Mouse (Mus musculus): ENCODE data around the gene Mrto4. TPM values are rescaled to one million over a fixed set of nuclear protein-coding genes. Genes with fewer than 3 reads are reported as not detected.
A peak's percentile ranks its signal among the peaks of the same experiment; 100 is the strongest.

Gene Mrto4
- polyA plus RNA-seq, 1 experiment from 2014 or later = 125 TPM

DNA sequence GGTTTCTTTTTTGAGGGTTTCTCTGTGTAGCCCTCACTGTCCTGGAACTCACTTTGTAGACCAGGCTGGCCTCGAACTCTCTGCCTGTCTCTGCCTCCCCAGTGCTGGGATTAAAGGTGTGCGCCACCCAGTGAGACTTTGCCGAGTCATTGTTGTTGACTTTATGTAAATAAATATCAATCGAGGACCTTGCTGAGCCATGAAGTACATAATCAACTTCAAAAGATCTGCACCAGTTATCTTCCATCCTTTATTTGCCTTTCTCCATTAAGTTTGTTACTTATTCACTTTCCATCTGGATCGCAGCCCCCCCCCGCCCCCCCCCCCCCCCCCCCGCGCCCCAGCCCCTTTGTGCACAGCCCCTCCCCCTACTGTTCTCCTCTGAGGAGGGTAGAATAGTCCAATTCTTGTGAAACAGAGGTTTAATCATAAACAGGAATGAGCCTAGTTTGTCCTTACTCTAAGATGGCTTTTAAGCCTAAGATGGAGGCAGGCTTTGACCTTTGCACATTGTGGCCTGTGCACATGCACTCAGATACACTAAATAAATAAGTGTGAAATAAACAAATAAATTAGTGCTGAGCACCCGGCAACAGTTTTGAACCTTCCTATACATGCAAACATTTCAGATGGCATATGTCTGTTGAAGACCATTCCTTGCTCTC lies 17.6 kb downstream of the Mrto4 start:
- H3K9me3 ChIP-seq (ENCODE audit: control insufficient read depth, low read length) = no peaks in the 10 kb centered on the region
- H3K4me1 ChIP-seq (ENCODE audit: control insufficient read depth, insufficient read depth, low read length) = no peaks in the 10 kb centered on the region
- H3K27ac ChIP-seq (ENCODE audit: low read depth, low read length) = no peak overlapping the region
- no peaks in the 10 kb centered on the region for H3K36me3 ChIP-seq (ENCODE audit: control insufficient read depth, insufficient read depth, low read length)
- H3K4me3 ChIP-seq (ENCODE audit: low read depth, low read length) = no peak overlapping the region
- H3K4me2 ChIP-seq (ENCODE audit: low read depth) = no peak overlapping the region
- no peaks in the 10 kb centered on the region for H3K27me3 ChIP-seq (ENCODE audit: control insufficient read depth, insufficient read depth, low read length)
- ATAC-seq (ENCODE audit: insufficient read depth, low FRiP score, low TSS enrichment) = no peak
- DNase-seq (ENCODE audit: low spot score) = no peak
- WGBS = 66% methylated on average over 7 of the region's 9 CpGs
- H3K9ac ChIP-seq (ENCODE audit: low read length) = no peak overlapping the region

DNA sequence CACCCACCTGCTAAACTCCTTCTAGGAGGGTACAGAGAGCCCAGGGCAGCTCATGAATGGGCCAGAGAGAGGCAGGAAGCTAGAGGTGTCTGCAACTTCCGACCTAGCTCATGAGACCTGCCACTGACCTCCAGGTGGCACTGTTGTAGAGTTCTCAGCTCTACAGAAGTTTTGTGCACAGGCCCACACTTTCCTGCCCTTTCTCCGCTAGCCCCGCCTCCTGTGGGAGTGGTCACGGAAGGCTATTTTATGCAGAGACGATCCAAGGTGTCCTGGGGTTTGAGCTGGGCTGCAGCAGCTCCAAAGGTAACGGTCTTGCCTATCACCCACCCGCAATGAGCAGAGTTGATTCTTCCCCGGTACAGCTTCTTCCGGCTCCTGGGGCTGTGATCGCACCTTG lies 21.8 kb downstream of the Mrto4 start:
- ATAC-seq (ENCODE audit: insufficient read depth, low FRiP score, low TSS enrichment) (no peak), DNase-seq (ENCODE audit: low spot score) (peak; percentile 79)
- H3K9me3 ChIP-seq (ENCODE audit: control insufficient read depth, low read length) = no peaks in the 10 kb centered on the region
- no peak overlapping the region for H3K4me2 ChIP-seq (ENCODE audit: low read depth)
- H3K27me3 ChIP-seq (ENCODE audit: control insufficient read depth, insufficient read depth, low read length) = no peaks in the 10 kb centered on the region
- H3K4me3 ChIP-seq (ENCODE audit: low read depth, low read length) = no peak overlapping the region
- H3K4me1 ChIP-seq (ENCODE audit: control insufficient read depth, insufficient read depth, low read length) = no peaks in the 10 kb centered on the region
- H3K27ac ChIP-seq (ENCODE audit: low read depth, low read length) = no peak overlapping the region
- 8% methylated on average over 10 of the region's 10 CpGs for WGBS
- no peaks in the 10 kb centered on the region for H3K36me3 ChIP-seq (ENCODE audit: control insufficient read depth, insufficient read depth, low read length)
- H3K9ac ChIP-seq (ENCODE audit: low read length) = no peak overlapping the region

DNA sequence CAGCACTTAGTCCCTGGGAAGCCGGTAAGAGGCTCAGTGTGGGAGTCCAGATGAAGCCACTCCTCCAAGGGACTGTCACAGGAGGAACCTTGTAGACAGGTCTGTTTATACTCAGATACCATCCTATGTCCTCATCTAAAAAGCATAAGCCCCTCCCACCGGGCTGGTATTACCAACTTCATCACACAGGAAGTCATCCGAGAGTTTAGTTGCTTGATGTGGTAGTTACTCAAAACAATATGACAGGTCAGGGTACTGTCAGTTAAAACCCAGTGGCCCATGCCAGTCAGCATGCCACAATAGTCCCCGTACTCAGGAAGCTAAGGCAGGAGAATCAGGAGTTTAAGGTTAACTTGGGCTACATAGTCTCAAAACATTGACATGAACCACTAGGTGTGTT lies 32.6 kb downstream of the Mrto4 start:
- ATAC-seq (ENCODE audit: insufficient read depth, low FRiP score, low TSS enrichment) (no peak), DNase-seq (ENCODE audit: low spot score) (no peak)
- H3K4me3 ChIP-seq (ENCODE audit: low read depth, low read length) = no peak overlapping the region
- H3K36me3 ChIP-seq (ENCODE audit: control insufficient read depth, insufficient read depth, low read length) = peaks cover under 1% of the 10 kb centered on the region; the same call in 1 of the 2 replicates
- no peak overlapping the region for H3K9ac ChIP-seq (ENCODE audit: low read length)
- H3K4me2 ChIP-seq (ENCODE audit: low read depth) = no peak overlapping the region
- H3K27ac ChIP-seq (ENCODE audit: low read depth, low read length) = no peak overlapping the region
- no peaks in the 10 kb centered on the region for H3K4me1 ChIP-seq (ENCODE audit: control insufficient read depth, insufficient read depth, low read length)
- no peaks in the 10 kb centered on the region for H3K27me3 ChIP-seq (ENCODE audit: control insufficient read depth, insufficient read depth, low read length)
- WGBS = 93% methylated on average over 4 of the region's 4 CpGs
- no peaks in the 10 kb centered on the region for H3K9me3 ChIP-seq (ENCODE audit: control insufficient read depth, low read length)

- Histone ChIP-seq H3K4me2 (ENCODE audit: low read depth) (no peak overlapping the region), H3K27me3 (ENCODE audit: control insufficient read depth, insufficient read depth, low read length) (no peaks in the 10 kb centered on the region), H3K9me3 (ENCODE audit: control insufficient read depth, low read length) (no peaks in the 10 kb centered on the region), H3K9ac (ENCODE audit: low read length) (no peak overlapping the region), H3K27ac (ENCODE audit: low read depth, low read length) (no peak overlapping the region), H3K4me3 (ENCODE audit: low read depth, low read length) (no peak overlapping the region), H3K4me1 (ENCODE audit: control insufficient read depth, insufficient read depth, low read length) (no peaks in the 10 kb centered on the region), H3K36me3 (ENCODE audit: control insufficient read depth, insufficient read depth, low read length) (peaks cover 3% of the 10 kb centered on the region; the same call in 1 of the 2 replicates)
- no peak for DNase-seq (ENCODE audit: low spot score)
- ATAC-seq (ENCODE audit: insufficient read depth, low FRiP score, low TSS enrichment) = no peak
- WGBS = 94% methylated on average over 11 of the region's 11 CpGs
These were observed 33.9 kb downstream of the Mrto4 start for GRCm38 (mm10) chr4:139318449-139318848.

GRCm38 (mm10) chr4:139312632-139313031 lies 39.7 kb downstream of the Mrto4 start:
- no peak for ATAC-seq (ENCODE audit: insufficient read depth, low FRiP score, low TSS enrichment)

GRCm38 (mm10) chr4:139311707-139312106 lies 40.7 kb downstream of the Mrto4 start:
- Histone ChIP-seq H3K27ac (ENCODE audit: low read depth, low read length) (no peak overlapping the region), H3K9me3 (ENCODE audit: control insufficient read depth, low read length) (no peaks in the 10 kb centered on the region), H3K4me3 (ENCODE audit: low read depth, low read length) (peak overlapping the region; percentile 85), H3K36me3 (ENCODE audit: control insufficient read depth, insufficient read depth, low read length) (peaks cover 3% of the 10 kb centered on the region; the same call in 1 of the 2 replicates), H3K4me1 (ENCODE audit: control insufficient read depth, insufficient read depth, low read length) (peaks cover 5% of the 10 kb centered on the region; the same call in 1 of the 2 replicates), H3K27me3 (ENCODE audit: control insufficient read depth, insufficient read depth, low read length) (0 out of 2 replicates have a peak, but pooled peaks cover 2% of the 10 kb centered on the region), H3K9ac (ENCODE audit: low read length) (peak overlapping the region; percentile 88), H3K4me2 (ENCODE audit: low read depth) (peak overlapping the region; percentile 98)
- ATAC-seq (ENCODE audit: insufficient read depth, low FRiP score, low TSS enrichment) (no peak), DNase-seq (ENCODE audit: low spot score) (no peak)
- WGBS = 24% methylated on average over 14 of the region's 14 CpGs

More at GRCm38 (mm10) chr4:139312632-139313031, 39.7 kb downstream of the Mrto4 start:
- Histone ChIP-seq H3K27me3 (ENCODE audit: control insufficient read depth, insufficient read depth, low read length) (0 out of 2 replicates have a peak, but pooled peaks cover 2% of the 10 kb centered on the region), H3K4me3 (ENCODE audit: low read depth, low read length) (no peak overlapping the region), H3K36me3 (ENCODE audit: control insufficient read depth, insufficient read depth, low read length) (peaks cover 3% of the 10 kb centered on the region; the same call in 1 of the 2 replicates), H3K4me2 (ENCODE audit: low read depth) (no peak overlapping the region), H3K27ac (ENCODE audit: low read depth, low read length) (no peak overlapping the region), H3K4me1 (ENCODE audit: control insufficient read depth, insufficient read depth, low read length) (peaks cover 5% of the 10 kb centered on the region; the same call in 1 of the 2 replicates), H3K9me3 (ENCODE audit: control insufficient read depth, low read length) (no peaks in the 10 kb centered on the region), H3K9ac (ENCODE audit: low read length) (no peak overlapping the region)
- no peak for DNase-seq (ENCODE audit: low spot score)
- WGBS = 66% methylated on average over 4 of the region's 4 CpGs

DNA sequence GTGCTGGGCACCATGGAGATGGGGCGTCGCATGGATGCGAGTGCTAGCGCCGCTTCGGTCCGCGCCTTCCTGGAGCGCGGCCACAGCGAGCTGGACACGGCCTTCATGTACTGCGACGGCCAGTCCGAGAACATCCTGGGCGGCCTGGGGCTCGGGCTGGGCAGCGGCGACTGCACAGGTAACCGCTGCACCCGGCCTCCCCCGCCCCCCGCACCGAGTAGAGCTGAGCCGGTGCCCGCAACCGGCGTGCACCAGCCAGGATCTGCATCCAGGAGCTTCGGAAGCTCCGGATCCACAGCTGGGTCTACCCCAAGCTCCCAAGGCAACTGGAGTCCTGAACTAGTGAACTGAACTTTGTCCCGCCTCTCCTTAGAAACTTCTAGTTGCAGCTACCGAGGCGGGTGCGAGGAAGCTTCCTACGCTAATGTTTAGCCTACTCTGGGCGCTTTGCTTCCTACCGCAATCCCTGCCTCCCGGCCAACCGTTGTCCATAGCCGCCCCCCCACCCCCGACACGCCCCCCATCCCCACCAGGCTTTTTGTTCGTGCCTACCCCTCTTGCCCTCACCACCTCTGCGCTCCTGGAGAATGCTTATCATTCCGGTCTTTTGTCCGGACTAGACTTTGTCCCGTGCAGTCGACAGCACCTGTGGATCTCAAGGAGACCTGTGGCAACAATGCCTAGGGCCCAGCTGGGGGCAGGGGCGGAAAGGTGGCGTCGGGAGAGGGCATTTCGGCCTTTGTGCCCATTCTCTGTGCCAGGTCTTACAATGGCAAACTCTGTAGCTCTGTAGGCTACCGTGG lies 41.3 kb downstream of the Mrto4 start:
- H3K9me3 ChIP-seq (ENCODE audit: control insufficient read depth, low read length) = no peaks in the 10 kb centered on the region
- ATAC-seq (ENCODE audit: insufficient read depth, low FRiP score, low TSS enrichment) (peak; percentile 70), DNase-seq (ENCODE audit: low spot score) (no peak)
- H3K4me2 ChIP-seq (ENCODE audit: low read depth) = peak overlapping the region; percentile 98
- H3K4me3 ChIP-seq (ENCODE audit: low read depth, low read length) = peak overlapping the region; percentile 85
- peaks cover 5% of the 10 kb centered on the region; the same call in 1 of the 2 replicates for H3K4me1 ChIP-seq (ENCODE audit: control insufficient read depth, insufficient read depth, low read length)
- H3K27me3 ChIP-seq (ENCODE audit: control insufficient read depth, insufficient read depth, low read length) = 0 out of 2 replicates have a peak, but pooled peaks cover 2% of the 10 kb centered on the region
- H3K9ac ChIP-seq (ENCODE audit: low read length) = peak overlapping the region; percentile 88
- H3K36me3 ChIP-seq (ENCODE audit: control insufficient read depth, insufficient read depth, low read length) = peaks cover 3% of the 10 kb centered on the region; the same call in 1 of the 2 replicates
- WGBS = under 1% methylated on average over 53 of the region's 53 CpGs
- H3K27ac ChIP-seq (ENCODE audit: low read depth, low read length) = no peak overlapping the region

GRCm38 (mm10) chr4:139310171-139310898 lies 42.0 kb downstream of the Mrto4 start, which contains the start of the genes Pqlc2 and Akr7a5:
TSS of gene Pqlc2 (minus strand) at chr4:139310708.
TSS of gene Akr7a5 (plus strand) at chr4:139310744.
- peak; percentile 84 for ATAC-seq (ENCODE audit: insufficient read depth, low FRiP score, low TSS enrichment)
- Histone ChIP-seq H3K27ac (ENCODE audit: low read depth, low read length) (no peak within 1 kb of the TSS), H3K4me2 (ENCODE audit: low read depth) (peak within 1 kb of the TSS; percentile 98), H3K4me3 (ENCODE audit: low read depth, low read length) (peak within 1 kb of the TSS; percentile 85), H3K9me3 (ENCODE audit: control insufficient read depth, low read length) (no peaks in the 10 kb centered on the region), H3K4me1 (ENCODE audit: control insufficient read depth, insufficient read depth, low read length) (peaks cover 5% of the 10 kb centered on the region; the same call in 1 of the 2 replicates), H3K9ac (ENCODE audit: low read length) (peak within 1 kb of the TSS; percentile 88), H3K36me3 (ENCODE audit: control insufficient read depth, insufficient read depth, low read length) (peaks cover 3% of the 10 kb centered on the region; the same call in 1 of the 2 replicates), H3K27me3 (ENCODE audit: control insufficient read depth, insufficient read depth, low read length) (0 out of 2 replicates have a peak, but pooled peaks cover 2% of the 10 kb centered on the region)
- DNase-seq (ENCODE audit: low spot score) = peak; percentile 97
- WGBS = under 1% methylated on average over 61 of the region's 63 CpGs
